Mouse (Mus musculus): ENCODE results near the gene Jade1.

Gene Jade1

GRCm38 (mm10) chr3:41551671-41552070 is 3.9 kb upstream of the Jade1 start:
- no peak for DNase-seq (ENCODE audit: low spot score)

GRCm38 (mm10) chr3:41552777-41553548 is 2.6 kb upstream of the Jade1 start:
- DNase-seq (ENCODE audit: low spot score): peak; percentile 84

- no peak for DNase-seq (ENCODE audit: low spot score)
These were observed 1.9 kb upstream of the Jade1 start for GRCm38 (mm10) chr3:41553681-41554080.

DNA sequence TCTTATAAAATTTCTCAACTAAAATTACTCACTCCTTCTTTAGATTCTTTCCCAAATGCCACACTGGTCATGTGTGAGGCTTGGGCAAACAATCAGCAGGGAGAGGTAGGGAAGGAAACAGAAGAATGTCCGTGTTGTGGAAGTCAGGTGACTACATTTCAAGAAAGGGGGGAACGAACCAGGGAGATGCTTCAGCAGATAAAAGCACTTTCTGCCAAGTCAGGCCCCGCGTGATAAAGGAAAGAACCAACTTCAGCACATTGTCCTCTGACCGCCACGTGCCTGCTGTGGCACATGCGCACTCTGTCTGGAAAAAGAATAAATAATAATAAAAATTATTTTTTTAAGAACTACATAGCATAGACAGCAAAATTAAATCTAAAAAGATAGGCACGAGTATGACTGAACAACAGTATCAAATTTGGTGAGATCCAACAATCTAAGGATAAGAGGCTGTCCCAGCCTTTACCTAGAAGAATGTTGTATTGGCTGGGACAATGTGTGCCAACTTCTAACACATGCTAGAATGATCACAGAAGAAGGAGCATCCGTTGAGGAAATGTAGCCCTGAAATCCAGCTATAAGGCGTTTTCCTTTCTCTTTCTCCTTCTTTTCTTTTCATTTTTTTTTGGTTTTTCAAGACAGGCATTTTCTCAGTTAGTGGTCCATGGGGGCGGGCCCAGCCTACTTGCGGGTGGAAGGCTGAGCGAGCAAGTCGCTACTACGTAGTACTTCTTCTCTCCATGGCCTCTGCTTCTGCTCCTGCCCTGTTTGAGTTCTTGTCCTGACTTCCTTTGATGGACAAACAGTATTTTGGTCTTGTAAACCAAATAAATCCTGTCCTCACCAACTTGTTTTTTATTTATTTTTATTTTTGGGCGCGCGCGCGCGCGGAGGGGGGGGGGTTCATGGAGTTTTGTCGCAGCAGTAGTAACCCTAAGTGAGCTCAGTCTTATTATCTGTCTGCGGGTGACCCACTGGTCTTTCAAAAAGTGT is 753 bp upstream of the Jade1 start:
- DNase-seq (ENCODE audit: low spot score): no peak

GRCm38 (mm10) chr3:41556451-41557266 is 1.1 kb downstream of the Jade1 start:
- DNase-seq (ENCODE audit: low spot score): no peak

GRCm38 (mm10) chr3:41557267-41557995 is 1.9 kb downstream of the Jade1 start:
- no peak for DNase-seq (ENCODE audit: low spot score)

GRCm38 (mm10) chr3:41560489-41560888 is 5.0 kb downstream of the Jade1 start:
- no peak for DNase-seq (ENCODE audit: low spot score)

DNA sequence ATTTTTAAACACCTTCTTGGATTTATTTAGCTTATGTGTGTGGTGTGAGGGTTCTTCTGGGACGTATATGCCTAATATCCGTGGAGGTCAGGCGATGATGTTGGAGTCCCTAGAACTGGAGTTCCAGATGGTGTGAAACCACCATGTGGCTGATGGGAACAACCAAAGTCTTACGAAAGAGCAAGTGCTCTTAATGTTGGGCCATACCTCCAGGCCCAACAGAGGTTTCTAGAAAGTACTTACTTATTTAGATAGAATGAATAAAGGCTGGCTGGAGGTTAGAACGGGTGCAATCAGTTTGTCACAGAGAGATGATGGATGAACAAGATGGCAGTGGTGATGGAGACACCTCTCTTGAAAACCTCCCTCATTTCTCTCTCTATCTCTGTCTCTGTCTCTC is 6.3 kb downstream of the Jade1 start:
- DNase-seq (ENCODE audit: low spot score): peak; percentile 38

DNA sequence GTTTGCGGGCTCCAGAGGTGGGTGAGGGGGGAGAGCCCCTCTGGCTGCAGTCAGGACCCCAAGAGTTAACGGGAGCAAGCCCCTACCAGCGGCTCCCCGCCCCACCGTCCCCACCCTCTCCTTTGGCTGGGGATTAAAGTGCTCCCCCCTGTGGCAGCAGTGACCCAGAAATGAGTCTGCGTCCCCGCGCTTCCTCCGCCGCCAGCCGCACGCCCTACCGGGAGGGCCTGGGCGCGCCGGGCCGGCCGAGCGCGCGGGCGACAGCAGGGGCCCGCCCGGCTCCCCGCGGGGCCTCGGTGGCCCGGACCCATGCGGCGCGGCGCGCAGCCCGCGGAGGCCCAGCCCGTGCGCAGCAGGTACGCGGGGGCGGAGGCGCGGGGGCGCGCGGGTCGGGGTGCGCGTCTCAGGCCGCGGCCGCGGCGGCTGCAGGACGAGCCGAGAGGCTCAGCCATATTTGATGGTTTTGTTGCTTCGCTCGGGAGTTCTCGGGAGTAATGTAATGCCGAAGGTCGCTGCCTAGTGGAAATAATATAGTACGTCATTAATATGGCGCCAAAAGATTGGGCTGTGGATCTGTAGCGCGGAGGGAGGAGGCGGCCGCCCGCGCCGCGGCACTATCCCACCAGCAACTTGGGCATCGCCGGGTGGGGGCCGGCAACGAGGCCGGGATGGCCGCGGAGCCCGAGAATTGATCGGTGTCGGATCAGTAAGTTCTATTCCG is 7.8 kb downstream of the Jade1 start:
- DNase-seq (ENCODE audit: low spot score): peak; percentile 81

DNA sequence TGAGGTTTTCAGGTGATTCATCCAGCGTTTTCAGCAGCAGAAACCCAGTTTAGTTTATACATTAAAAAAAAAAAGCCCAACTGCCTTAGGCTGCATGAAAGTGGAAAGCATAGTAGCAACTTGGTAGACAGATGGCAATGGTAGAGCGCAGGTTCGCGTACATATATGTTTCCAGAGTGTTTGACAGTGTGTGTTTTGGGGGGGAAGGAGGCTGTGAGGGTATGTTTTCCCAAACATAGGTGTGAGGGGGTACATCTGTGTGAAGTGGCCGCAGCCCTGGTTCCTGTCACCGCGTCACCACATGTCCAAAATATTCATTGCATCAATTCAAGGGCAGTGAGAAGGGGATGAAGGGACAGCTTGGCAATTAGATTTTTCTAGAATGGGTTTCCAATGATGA is 8.5 kb downstream of the Jade1 start:
- DNase-seq (ENCODE audit: low spot score): no peak

GRCm38 (mm10) chr3:41564471-41565213 is 9.1 kb downstream of the Jade1 start:
- DNase-seq (ENCODE audit: low spot score): peak; percentile 93

- peak; percentile 82 for DNase-seq (ENCODE audit: low spot score)
These were observed 9.9 kb downstream of the Jade1 start for GRCm38 (mm10) chr3:41565410-41565823.

GRCm38 (mm10) chr3:41565955-41566354 is 10.4 kb downstream of the Jade1 start:
- peak; percentile 84 for DNase-seq (ENCODE audit: low spot score)

GRCm38 (mm10) chr3:41569943-41570342 is 14.4 kb downstream of the Jade1 start:
- no peak for DNase-seq (ENCODE audit: low spot score)

GRCm38 (mm10) chr3:41572131-41572530 is 16.6 kb downstream of the Jade1 start:
- DNase-seq (ENCODE audit: low spot score): no peak

GRCm38 (mm10) chr3:41572968-41573367 is 17.4 kb downstream of the Jade1 start:
- DNase-seq (ENCODE audit: low spot score): no peak

GRCm38 (mm10) chr3:41574208-41574607 is 18.7 kb downstream of the Jade1 start:
- DNase-seq (ENCODE audit: low spot score): no peak

GRCm38 (mm10) chr3:41574720-41575435 is 19.3 kb downstream of the Jade1 start:
- peak; percentile 80 for DNase-seq (ENCODE audit: low spot score)

DNA sequence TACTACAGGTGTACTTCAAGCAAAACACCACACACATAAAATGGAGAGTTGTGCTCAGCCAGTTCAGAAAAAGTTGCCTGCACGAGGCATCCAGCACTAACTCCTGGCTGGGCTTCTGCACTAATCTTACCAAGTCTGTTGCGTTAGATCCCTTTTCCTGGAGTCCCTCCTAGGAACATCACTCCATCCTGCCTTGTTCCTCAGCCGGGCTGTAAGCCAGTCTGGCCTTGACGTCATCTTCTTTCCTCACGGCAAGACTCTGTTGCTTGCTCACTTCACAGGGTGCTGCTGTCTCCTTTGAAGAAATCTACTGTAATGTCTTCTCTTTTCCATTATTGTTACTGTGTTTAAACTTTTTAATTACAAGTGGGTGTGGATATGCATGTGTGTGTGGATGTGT is 20.4 kb downstream of the Jade1 start:
- DNase-seq (ENCODE audit: low spot score): peak; percentile 44
